Mouse (Mus musculus) heart, adult 8-10 months (tissue): ENCODE results near the gene Tango2. TPM values are rescaled to one million over a fixed set of nuclear protein-coding genes. Genes with fewer than 3 reads are reported as not detected.

Experiments used
- DNase-seq: peaks from one replicate; pipeline ENCODE4 v3.0.0; 2022; ENCODE audit warnings: low spot score
- total RNA-seq, 4 experiments: library from RNA; stranded (reverse); gene quantifications; 2 replicates each; pipeline ENCODE4 v1.2.4; 2022

Gene Tango2
- 100 to 1,000 TPM; 184 to 210 (median 190) TPM for total RNA-seq

DNA sequence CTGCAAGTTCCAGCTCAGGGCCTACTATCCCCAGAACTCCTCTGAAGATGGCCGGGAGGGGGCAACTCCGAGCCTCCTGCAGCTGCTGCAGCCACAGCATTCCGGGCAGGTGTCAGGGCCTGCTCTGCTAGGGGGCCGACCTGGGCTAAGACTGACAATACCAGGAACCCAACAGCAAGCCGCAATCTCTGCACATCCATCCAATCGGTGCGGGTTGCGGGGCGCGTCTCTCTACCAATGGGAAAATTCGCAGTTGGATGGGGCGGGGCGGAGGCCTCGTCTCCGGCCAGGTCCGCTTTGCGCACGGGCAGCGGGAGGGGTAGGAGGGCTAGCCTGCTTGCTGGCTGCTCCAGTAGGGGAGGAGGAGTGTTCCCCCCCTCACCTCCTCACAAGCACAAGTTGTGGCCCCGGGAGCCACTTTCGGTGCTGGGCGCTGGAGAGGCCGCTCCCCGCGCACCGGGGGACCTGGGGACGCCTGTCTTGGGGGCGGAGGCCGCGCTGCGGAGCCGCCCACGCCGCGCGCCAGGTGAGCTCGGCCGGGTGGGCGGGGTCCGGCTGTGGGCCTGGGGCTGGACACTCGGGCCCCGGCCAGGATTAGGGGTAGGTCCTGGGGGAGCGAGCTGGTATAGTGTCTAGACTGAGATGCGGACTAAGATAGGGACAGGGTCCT lies at the start of gene Tango2, which contains the start of gene Arvcf:
Gene Tango2, minus strand, starts transcription at position 173 of the 670 bp plus-strand sequence.
Gene Arvcf, plus strand, starts transcription at position 252 of the 670 bp plus-strand sequence.
- peak; percentile 87 for DNase-seq

DNA sequence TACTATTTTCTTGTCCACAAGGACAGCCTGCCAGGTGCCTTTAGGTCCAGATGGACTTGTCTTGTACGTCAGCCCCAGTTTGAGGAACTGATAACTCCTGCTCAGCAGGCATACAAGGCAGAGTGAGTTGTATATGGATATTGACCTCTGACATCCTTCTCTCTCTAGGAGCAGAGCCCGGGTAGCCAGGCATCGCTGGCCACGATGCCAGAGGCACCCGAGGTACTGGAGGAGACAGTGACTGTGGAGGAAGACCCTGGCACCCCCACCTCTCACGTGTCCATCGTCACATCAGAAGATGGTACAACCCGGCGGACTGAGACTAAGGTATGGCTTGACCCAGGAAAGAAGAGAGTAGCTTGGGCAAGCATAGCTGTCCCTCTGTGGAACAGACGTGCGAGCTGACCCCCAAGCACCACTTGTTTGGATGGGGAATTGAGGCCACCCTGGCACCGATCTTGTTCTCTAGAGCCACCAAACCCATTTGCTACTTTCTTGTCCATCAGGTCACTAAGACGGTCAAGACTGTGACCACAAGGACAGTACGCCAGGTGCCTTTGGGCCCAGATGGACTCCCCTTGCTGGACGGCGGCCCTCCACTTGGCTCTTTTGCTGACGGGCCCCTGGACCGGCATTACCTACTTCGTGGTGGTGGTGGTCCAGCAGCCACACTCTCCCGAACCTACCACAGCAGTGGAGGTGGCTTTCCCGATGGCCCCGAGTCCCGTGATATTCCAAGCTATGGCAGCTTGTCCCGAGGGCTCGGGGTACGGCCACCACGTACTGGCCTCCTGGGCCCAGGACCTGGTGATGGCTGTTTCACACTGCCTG lies 49.1 kb upstream of the Tango2 start:
- no peak for DNase-seq

DNA sequence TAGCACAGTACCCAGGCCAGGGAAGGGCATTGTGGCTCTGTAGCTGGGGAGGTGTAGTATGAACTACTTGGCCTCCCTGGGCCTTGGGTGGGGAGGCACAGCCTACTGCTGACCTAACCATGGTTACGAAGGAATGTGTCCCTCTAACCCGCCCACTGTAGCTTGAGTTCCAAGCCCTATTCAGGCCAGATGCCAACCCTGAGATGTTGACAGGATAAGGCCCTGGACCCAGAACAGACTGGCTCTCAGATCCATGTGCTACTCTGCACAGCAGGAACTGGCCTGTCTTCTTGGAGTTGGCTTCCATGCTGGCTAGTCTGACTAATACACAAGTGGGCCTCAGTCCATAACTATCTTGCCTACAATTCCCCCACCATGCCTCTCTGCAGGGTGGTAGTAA lies 48.3 kb upstream of the Tango2 start:
- no peak for DNase-seq

DNA sequence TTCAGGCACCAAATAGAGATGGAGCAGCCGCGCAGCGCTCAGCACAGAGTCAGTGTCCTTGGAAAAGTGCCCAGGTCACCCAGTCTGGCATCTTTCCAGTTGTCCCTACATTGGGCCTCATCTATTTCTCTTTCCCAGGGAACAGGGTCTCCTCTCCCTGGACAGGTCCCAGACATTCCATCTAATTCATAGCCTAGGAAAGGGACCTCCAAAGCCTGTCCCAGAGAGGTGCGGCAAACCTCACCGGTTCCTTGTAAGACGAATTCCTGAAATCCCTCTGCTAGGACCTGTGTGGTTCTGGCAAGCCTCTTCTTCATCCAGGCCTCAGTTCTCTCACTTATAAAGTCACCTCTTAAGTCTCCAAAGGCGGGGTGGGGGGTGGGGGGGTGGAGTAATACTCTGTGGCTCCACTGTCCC lies 47.7 kb upstream of the Tango2 start:
- peak; percentile 45 for DNase-seq

DNA sequence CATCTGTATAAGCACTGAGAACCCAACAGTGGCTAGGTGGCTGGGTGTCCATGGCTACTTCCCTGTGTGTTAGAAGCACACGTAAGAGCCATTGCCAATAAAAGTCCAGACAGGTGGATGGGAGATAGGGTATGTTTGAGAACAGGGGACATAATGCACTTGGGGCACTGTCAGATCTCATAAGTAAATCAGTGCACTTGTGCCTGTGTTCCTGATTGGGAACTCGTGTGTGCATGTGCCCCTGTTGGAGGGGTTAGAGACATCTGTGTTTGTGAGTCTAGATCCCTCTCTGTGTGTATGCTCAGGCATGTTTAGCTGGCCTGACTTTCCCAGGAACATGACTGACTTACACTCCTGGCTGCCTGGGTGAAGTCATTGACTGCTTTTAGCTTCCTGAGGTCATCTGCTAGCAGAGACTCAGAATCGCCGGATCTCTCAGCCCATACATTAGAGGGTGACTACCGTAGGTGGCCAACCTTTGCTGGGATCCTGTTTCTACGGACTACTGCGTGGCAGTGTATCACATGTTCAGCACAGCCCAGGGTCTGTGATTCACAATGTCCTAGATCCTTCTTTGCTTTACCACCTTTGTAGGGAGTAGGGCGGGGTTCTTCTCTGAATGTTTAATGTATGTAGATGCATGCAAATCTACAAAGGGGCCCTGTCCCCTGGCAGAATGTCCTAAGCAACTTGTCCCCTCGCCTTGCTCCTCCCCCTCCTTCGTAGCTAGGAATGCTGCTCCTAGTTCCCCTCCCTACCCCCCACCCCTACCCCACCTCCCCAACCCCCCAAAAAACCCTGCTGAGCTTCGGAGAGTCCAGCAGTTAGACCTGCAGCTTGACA lies 47.1 kb upstream of the Tango2 start:
- DNase-seq: peak; percentile 51

DNA sequence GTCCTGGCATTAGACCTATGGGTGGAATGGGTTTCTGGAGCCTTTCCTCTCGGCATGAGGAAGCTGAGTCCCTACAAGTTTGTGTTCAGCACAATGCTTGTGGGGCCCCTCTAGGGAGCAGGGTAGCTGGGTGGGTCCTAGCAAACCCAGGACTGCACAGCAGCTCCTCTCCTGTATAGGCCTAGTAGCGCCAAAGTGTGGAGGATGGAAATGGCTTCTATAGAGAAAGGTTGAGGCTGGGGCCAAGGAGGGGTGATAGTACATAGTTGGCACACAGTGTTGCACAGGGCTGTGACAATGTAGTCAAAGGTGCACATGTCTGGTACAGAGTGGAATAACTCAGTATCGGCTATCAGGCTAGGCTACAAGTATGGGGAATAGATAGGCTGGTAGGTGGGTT lies 46.2 kb upstream of the Tango2 start:
- no peak for DNase-seq

DNA sequence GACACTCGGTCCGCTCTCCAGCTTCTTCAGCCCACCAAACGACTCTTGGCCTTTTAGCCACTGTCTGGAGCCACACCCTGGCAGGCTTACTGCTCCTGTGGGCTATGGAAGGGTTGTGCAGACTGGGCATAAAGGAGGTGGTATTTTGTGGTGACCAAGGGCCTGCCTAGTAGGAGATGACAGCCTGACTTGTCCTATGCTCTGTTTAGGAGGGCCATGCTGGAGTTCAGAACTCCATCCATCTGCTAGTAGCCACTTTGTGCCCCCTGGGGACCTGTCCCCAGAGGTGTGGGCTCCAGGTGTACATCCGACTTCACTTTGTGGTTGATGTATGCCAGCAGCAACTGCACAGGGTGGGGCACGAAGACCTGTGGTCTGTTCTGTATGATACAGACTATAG lies 45.7 kb upstream of the Tango2 start:
- DNase-seq: no peak

DNA sequence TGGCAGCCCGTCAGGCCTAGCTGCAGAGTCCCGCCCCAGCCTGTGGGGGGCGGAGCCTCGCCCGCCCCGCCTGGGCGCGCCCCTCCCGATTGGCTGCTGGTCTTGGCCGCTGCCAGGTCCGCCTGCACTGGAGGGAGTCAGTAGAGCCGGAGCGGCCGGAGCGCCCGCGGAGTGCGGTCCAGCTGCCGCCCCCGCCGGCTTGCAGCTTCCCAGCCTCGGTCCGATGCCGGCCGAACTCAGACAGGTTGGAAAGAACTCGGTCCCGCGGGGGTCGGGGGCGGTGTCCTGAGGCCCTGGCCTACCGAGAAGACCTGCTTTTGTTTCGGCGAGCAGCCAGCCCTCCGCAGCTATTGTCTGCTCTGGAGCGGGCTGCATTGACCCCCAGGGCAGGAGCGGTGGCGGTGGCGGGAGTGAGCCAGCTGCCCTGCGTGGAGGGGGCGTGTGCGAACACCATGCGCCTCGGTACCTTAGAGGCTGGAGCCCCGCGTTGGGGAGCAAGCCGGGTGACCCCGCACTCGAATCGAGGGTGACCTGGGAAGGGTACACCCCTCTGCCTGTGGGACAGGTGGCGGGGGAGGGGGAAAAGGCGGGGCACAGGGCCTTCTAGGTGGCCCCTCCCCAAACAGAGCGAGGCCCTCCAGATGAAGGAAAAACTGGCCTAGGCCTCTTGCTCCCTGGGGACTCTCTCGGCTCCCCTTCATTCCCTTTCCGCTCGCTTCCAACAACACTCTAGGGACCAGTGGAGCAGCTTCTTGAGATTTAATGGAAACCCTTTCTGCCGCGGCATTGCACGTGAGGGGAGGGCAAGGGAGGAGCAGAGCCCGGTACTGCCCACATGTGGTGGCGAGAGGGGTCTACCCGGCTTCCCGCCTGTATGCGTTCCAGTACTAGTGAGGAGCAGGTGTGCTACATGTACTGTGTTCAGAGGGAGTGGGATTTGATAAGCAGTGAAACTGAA lies 44.8 kb upstream of the Tango2 start:
- peak; percentile 82 for DNase-seq

DNA sequence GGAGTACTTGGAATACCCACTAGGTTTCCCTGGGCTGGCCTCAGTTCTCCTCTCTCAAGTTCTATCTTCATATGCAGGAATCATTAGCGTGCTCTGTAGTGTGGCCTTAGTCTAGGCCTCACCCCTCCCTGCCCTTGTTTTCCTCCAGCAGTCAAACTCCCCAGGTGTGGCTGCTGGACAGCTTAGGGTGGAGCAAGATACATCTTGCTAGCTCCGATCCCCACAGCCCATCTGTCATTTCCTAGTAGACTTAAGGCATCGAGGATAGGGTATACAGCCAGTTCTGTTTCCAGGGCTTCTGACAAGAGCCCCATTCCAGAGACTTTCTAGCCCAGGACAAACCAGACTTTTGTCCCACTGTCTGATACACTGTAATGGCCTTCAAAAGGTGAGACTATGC lies 43.8 kb upstream of the Tango2 start:
- DNase-seq: no peak

DNA sequence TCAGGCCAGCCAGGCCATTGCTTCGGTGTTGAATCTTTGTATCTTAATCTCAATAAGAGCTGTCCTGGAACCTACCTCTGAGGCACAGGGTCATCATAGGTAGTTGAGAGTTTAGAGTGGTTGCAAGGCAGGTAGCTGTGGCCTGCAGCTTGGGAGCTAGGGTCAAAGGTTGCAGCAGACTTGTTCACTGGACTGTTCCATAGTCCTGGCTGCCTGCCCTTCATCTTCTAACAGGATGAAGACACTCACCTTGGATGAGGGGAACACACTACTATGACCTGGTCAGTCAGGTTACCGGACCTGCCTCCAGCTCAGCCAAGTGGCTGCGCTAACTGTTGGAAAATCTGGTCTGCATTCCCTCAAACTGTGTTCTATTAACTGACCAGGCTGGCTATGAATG lies 43.2 kb upstream of the Tango2 start:
- no peak for DNase-seq

DNA sequence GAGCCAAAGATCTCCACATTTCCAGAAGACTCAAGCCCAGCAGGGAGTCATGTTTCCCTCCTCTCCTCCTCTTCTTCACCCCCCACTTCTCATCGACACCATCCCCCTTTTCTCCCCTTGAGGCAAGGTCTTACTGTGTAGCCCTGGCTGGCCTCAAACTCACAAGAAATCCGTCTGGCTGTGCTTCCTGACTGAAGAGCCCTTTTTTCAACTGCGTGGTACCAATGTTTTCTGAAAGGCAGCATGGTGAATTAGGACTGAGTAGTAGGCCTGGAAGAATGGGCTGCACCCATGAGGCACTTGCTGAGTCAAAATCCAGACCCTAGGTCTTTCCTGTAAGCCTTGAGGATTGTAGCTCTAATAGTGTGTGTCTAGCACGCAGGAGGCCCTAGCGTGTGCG lies 42.5 kb upstream of the Tango2 start:
- DNase-seq: no peak

DNA sequence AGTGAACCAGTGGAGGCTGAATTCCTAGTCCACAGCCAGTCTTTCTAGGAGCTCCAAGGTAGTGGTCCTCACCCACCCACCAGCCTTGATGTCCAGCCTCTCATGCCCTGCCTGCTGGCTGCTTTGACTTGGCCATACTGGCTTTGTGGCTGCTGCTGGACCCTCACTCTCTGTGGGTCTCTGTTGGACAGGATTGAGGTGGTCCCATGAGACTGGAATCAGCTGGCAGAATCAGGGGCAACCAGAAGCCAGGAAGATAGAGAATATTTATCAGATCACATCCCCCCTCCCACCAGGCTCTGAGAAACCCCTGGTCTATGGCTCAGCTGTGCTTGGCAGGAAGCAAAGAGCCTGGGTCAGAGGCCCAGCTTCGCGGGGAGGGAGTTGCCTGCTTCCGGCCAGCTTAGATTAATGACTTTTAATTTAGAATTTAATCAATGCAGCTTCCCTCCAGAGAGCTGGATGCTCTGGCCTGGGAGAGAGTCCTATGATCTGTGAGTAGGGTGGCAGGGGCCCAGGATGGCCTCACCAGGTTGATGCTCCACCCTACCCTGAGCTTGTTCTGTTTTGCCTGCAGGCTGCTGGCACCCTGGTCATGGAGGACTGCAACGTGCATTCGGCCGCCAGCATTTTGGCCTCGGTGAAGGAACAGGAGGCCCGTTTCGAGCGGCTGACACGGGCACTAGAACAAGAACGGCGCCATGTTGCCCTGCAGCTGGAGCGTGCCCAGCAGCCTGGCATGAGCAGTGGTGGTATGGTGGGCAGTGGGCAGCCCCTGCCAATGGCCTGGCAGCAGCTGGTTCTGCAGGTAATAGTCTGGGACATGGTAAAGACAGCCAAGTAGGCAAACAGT lies 40.9 kb upstream of the Tango2 start:
- DNase-seq: no peak

DNA sequence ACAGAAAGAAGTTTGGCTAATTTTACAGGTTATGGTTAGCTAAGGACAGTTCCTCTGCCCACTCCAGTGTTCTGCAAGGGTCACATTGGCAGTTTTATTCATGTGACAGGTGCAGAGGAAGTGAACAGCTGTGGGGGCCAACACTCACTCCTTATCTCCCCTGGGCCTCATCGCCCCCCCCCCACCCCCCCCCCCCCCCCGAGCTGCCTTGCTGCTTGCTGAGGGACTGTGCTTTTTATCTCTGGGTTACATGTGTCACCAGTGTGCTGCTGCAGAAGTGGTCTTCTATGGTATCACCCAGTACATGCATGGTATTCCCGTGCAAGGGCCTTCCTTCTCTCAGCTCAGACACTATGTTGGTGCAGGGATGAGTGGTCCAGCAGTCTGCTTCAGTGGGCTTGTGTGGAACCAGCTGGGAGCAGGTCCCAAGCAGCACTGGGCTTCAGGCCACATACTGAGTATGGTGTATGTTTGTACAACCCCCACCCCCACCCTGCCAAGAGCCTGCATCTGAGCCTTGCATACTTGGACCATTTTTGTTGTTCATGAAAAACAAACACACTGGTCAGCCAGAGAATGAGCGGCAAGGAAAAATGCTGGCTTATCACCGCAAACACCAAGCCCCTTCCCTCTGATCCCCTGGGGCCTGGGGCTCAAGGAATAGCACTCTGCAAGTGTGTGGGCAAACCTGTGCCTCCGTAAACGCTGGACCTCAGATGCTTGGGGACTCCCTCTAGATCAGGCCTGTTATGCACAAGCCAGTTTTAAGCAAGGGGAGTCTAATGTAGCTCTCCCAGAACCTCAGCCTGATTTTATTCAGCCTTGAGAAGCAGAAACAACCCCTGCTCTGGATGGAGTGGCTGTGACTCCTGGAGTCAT lies 40.0 kb upstream of the Tango2 start:
- no peak for DNase-seq

DNA sequence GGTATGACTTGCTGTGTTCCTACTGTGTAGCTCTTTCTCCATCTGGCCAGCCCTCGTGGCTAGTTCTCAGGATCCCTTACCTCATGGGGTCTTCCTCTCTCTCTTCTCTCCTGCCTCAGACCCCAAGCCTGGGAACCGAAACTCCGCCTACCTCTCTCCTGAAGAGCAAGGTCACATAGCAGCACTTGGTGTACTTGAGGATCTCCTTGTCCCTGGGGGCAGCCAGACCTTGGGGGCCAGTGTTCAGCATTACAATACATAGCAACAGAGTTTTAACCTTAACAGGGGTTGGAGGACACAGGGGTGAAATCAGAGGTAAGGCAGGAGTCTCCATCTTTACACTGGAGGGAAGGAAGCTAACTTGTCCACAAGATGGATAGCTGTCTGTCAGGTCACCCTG lies 39.1 kb upstream of the Tango2 start:
- no peak for DNase-seq

DNA sequence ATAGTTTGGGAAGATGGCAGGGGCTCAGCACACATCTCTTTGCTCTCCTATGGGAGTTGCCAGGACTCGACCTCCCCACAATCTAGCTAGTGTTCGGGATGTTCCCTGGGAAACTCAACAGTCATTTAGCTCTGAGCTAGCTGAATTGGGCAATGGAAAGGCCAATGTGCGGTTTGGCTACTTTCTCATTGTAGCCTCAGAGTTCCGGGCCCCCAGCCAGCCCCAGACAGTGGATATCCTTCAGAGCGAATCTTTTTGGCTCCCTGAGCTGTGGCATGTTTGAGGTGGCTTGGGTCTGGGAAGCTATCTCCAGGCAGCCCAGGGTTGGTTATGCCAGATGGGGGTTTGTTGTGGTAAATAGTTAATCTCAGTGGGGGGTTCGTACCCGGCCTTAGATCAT lies 38.5 kb upstream of the Tango2 start:
- no peak for DNase-seq

DNA sequence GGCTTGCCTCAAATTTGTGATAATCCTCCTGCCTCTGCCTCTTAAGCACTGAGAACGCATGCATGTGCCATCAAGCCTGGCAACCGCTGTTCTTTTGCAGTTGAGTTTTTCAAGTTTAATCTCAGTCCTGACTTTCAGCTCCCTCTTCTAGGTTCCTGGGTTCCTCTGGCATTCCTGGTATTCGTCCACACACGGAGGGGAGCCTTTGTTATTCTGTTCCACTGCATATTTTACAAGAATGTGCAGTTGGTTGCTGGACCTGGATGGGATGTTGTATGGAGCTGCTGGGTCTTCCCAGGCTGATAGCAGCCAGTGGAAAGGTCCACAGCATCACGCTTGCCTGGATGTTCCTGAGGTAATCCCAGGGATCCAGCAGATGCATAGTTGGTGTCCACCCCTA lies 37.5 kb upstream of the Tango2 start:
- DNase-seq: no peak

DNA sequence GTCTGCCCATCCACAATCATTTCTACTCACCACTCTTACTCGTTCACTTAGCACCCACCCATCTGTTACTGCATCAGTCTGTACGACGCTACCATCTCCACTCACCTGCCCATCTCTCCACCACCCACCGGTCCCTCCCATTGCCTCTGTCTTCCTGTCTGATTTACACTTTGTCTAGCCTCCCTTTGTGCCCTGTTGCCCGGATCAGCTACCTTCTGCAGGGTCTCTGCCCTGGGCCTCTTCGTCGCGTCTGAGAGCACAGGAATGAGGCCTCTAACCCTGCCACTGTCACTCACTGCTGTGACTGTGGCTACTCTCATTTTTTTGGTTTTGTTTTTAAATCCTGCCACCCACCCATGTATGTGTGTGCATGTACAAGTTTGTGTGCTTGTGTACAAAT lies 36.8 kb upstream of the Tango2 start:
- DNase-seq: no peak

DNA sequence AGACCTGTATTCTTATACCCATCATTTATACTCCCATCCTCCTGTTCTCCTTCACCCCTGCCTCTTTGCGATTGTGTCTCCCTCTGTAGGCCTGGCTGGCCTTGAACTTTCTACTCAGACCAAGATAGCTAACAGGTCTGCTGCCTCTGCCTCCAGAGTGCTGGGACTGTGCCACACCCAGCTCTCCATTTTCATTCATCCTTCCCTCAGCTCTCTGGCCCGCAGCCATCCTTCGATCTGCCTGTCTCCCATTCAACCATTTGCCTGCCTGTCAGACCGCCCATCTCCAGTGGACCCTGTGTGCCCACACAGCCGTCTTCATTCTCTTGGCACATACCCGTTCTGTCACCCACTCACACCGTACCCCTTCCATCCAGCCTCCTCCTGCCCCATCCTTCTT lies 36.3 kb upstream of the Tango2 start:
- DNase-seq: no peak

DNA sequence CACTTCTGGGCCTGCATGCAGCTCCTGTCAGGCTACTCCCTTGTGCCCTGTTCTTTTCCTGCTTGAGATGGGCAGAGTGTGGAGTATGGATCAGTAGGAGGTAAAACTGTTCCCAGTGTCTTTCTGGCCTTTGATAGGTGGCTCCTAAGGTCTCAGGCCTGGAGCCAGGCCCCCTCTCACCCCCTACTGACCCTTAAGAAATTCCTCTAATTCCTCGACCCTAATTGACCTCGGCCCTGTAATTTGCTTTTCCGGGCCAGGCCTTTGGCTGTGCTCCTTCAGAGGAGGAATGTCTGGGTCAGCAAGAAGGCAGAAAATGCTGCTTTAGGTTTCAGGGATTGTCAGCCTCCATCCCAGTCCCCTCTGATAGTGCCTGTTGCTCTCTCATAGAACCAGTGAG lies 35.9 kb upstream of the Tango2 start:
- no peak for DNase-seq
